Mouse (Mus musculus): ENCODE results near the gene Slfn4. TPM values are rescaled to one million over a fixed set of nuclear protein-coding genes. Genes with fewer than 3 reads are reported as not detected.
"Not testable (repeated sequence)": the region's sequence is repeated elsewhere in the genome, so short reads cannot be mapped to it uniquely, and the experiment has no call there.

Gene Slfn4
- under 1 TPM; 0.22 to 0.23 TPM for total RNA-seq (2021)
- long read RNA-seq = 0 reads

GRCm38 (mm10) chr11:83174948-83175539 is at the start of gene Slfn4:
Slfn4 (plus strand) TSS chr11:83175186.
- no peak for DNase-seq (ENCODE audit: low spot score in 2 of 2)

- DNase-seq (ENCODE audit: low spot score in 2 of 2) = not testable (repeated sequence)
These were observed 49.4 kb upstream of the Slfn4 start for GRCm38 (mm10) chr11:83125633-83126032.

- DNase-seq (ENCODE audit: low spot score in 2 of 2) = not testable (repeated sequence)
These were observed 37.7 kb upstream of the Slfn4 start for GRCm38 (mm10) chr11:83137253-83137652.

- not testable (repeated sequence) for DNase-seq (ENCODE audit: low spot score in 2 of 2)
These were observed 26.0 kb upstream of the Slfn4 start for GRCm38 (mm10) chr11:83148939-83149338.

GRCm38 (mm10) chr11:83191134-83191893 is 16.3 kb downstream of the Slfn4 start, which contains the start of gene Slfn3:
Slfn3 (plus strand) TSS chr11:83191330.
- DNase-seq (ENCODE audit: low spot score in 2 of 2) = no peak

GRCm38 (mm10) chr11:83192001-83192400 is 17.0 kb downstream of the Slfn4 start:
- DNase-seq (ENCODE audit: low spot score in 2 of 2) = no peak

- DNase-seq (ENCODE audit: low spot score in 2 of 2) = no peak
These were observed 30.0 kb downstream of the Slfn4 start for GRCm38 (mm10) chr11:83205002-83205401.

GRCm38 (mm10) chr11:83216119-83216518 is 41.1 kb downstream of the Slfn4 start:
- no peak for DNase-seq (ENCODE audit: low spot score in 2 of 2)

GRCm38 (mm10) chr11:83221328-83221877 is 46.4 kb downstream of the Slfn4 start:
- no peak for DNase-seq (ENCODE audit: low spot score in 2 of 2)

GRCm38 (mm10) chr11:83223367-83223766 is 48.4 kb downstream of the Slfn4 start:
- DNase-seq (ENCODE audit: low spot score in 2 of 2) = no peak

GRCm38 (mm10) chr11:83223793-83224192 is 48.8 kb downstream of the Slfn4 start:
- not testable (repeated sequence) for DNase-seq (ENCODE audit: low spot score in 2 of 2)

- no peak for DNase-seq (ENCODE audit: low spot score in 2 of 2)
These were observed 49.2 kb downstream of the Slfn4 start for GRCm38 (mm10) chr11:83224217-83224616.

GRCm38 (mm10) chr11:83224750-83225149 is 49.8 kb downstream of the Slfn4 start:
- DNase-seq (ENCODE audit: low spot score in 2 of 2) = no peak

- no peak for DNase-seq (ENCODE audit: low spot score in 2 of 2)
These were observed 50.5 kb downstream of the Slfn4 start for GRCm38 (mm10) chr11:83225371-83225960.

GRCm38 (mm10) chr11:83227926-83228723 is 53.1 kb downstream of the Slfn4 start:
- no peak for DNase-seq (ENCODE audit: low spot score in 2 of 2)

GRCm38 (mm10) chr11:83230966-83231365 is 56.0 kb downstream of the Slfn4 start:
- no peak for DNase-seq (ENCODE audit: low spot score in 2 of 2)

GRCm38 (mm10) chr11:83233621-83234020 is 58.6 kb downstream of the Slfn4 start:
- DNase-seq (ENCODE audit: low spot score in 2 of 2) = not testable (repeated sequence)

GRCm38 (mm10) chr11:83237390-83237789 is 62.4 kb downstream of the Slfn4 start:
- not testable (repeated sequence) for DNase-seq (ENCODE audit: low spot score in 2 of 2)

GRCm38 (mm10) chr11:83238389-83238788 is 63.4 kb downstream of the Slfn4 start:
- no peak for DNase-seq (ENCODE audit: low spot score in 2 of 2)

- DNase-seq (ENCODE audit: low spot score in 2 of 2) = no peak
These were observed 64.8 kb downstream of the Slfn4 start for GRCm38 (mm10) chr11:83239811-83240210.
